ENCODE assay signal across 30 mouse cellular contexts in genomic region chr10:99126225-99126624, GRCm38 (mm10). TPM values are rescaled to one million over a fixed set of nuclear protein-coding genes. Genes with fewer than 3 reads are reported as not detected.
A peak's percentile ranks its signal among the peaks of the same experiment; 100 is the strongest.
DNase-seq lines count a peak whose midpoint lies in the region; TF ChIP-seq lines count a peak whose summit lies in the region.
"Had no signal": no experiment of that assay in that cellular context is flagged by ENCODE, and none has a peak within 500 bp of the region (broad histone marks: within the 10 kb centered on the region; RNA-seq: fewer than 3 reads in every experiment).

Gene Phxr2, minus strand, starts transcription at chr10:99126325.

- TF ChIP-seq POLR2A in thymus, adult 2 months (IDR thresholded peaks at IDR 0.05; ENCODE audit: control insufficient read depth, extremely low read depth, insufficient read depth, low read length, poor library complexity) = no peak

- WGBS in heart, embryonic 10.5 days = 80% methylated on average over 4 of the region's 4 CpGs
- WGBS in thymus, adult 2 months = 93% methylated on average over 4 of the region's 4 CpGs
- 91% methylated on average over 4 of the region's 4 CpGs for WGBS in limb, embryonic 10.5 days

- no peak within 1 kb of the TSS for H3K27ac ChIP-seq in heart, embryonic 10.5 days
- H3K27ac ChIP-seq in thymus, adult 2 months (ENCODE audit: control insufficient read depth, insufficient read depth, low read length) = peak within 1 kb of the TSS; percentile 79
- peak within 1 kb of the TSS; percentile 36; the same call in 1 of the 2 replicates for H3K27ac ChIP-seq in limb, embryonic 10.5 days
- no peak within 1 kb of the TSS for H3K27ac ChIP-seq in left cerebral cortex, adult 2 months
- H3K27ac ChIP-seq: embryonic facial prominence, embryonic 10.5 days; heart, adult 2 months; liver, embryonic 14.5 days; lung, embryonic 15.5 days had no signal

- peak; percentile 31 for DNase-seq in heart, embryonic 10.5 days (ENCODE audit: low spot score)
- DNase-seq in heart, postnatal 36 days = no peak
- no peak for DNase-seq in thymus, adult 2 months
- DNase-seq in thymus, postnatal 0 days (ENCODE audit: low spot score) = no peak
- no peak for DNase-seq in limb, embryonic 10.5 days (ENCODE audit: low spot score)
- DNase-seq in left cerebral cortex, postnatal 36 days (ENCODE audit: low spot score in 2 of 2) = no peak
- no peak for DNase-seq in left cerebral cortex, adult 2 months (ENCODE audit: extremely low spot score in 1 of 2, low spot score in 2 of 2)
- no peak for DNase-seq in embryo, embryonic 10 days (ENCODE audit: low spot score)
- DNase-seq: adrenal gland, adult 2 months; cerebellum, adult 9-10 months; gastrocnemius, postnatal 36 days; kidney, adult 11 months had no signal

- TF ChIP-seq CTCF in thymus, adult 2 months (IDR thresholded peaks at IDR 0.05; ENCODE audit: borderline replicate concordance, control insufficient read depth, extremely low read depth, insufficient read depth, low read length, poor library complexity) = no peak
- TF ChIP-seq CTCF in left cerebral cortex, adult 2 months (IDR thresholded peaks at IDR 0.05) = no peak

- H3K27me3 ChIP-seq in heart, embryonic 10.5 days (ENCODE audit: insufficient read depth, poor library complexity, severe bottlenecking) = no peaks in the 10 kb centered on the region
- H3K27me3 ChIP-seq in thymus, adult 2 months (ENCODE audit: control insufficient read depth, insufficient read depth, low read length) = no peaks in the 10 kb centered on the region
- no peaks in the 10 kb centered on the region for H3K27me3 ChIP-seq in limb, embryonic 10.5 days (ENCODE audit: low read depth, poor library complexity, severe bottlenecking)
- H3K27me3 ChIP-seq: lung, embryonic 15.5 days had no signal

- H3K36me3 ChIP-seq in heart, embryonic 10.5 days = peaks cover 8% of the 10 kb centered on the region; the same call in 1 of the 2 replicates
- no peaks in the 10 kb centered on the region for H3K36me3 ChIP-seq in thymus, adult 2 months (ENCODE audit: control insufficient read depth, insufficient read depth, low read length)
- H3K36me3 ChIP-seq in limb, embryonic 10.5 days = peaks cover 51% of the 10 kb centered on the region
- H3K36me3 ChIP-seq: lung, embryonic 15.5 days had no signal

- intact Hi-C loops in heart, postnatal 36 days (cut with DNase I) = no loop called here
- intact Hi-C loops in left cerebral cortex, postnatal 36 days (cut with DNase I) = no loop called here
- intact Hi-C loops in left cerebral cortex, adult 2 months (cut with DNase I) = no loop called here

- H3K4me3 ChIP-seq in heart, embryonic 10.5 days = no peak within 1 kb of the TSS
- H3K4me3 ChIP-seq in thymus, adult 2 months (ENCODE audit: control insufficient read depth, insufficient read depth, low read length) = no peak within 1 kb of the TSS
- H3K4me3 ChIP-seq in limb, embryonic 10.5 days = no peak within 1 kb of the TSS
- H3K4me3 ChIP-seq in left cerebral cortex, adult 2 months = no peak within 1 kb of the TSS
- H3K4me3 ChIP-seq: embryonic facial prominence, embryonic 10.5 days; heart, adult 2 months; lung, embryonic 15.5 days had no signal

- H3K4me1 ChIP-seq in heart, embryonic 10.5 days = peaks cover 10% of the 10 kb centered on the region
- H3K4me1 ChIP-seq in thymus, adult 2 months (replicated peaks; ENCODE audit: control insufficient read depth, insufficient read depth, low read length) = peaks cover 41% of the 10 kb centered on the region
- H3K4me1 ChIP-seq in limb, embryonic 10.5 days = peaks cover 15% of the 10 kb centered on the region; the same call in 1 of the 2 replicates

- H3K9me3 ChIP-seq in heart, embryonic 10.5 days = no peaks in the 10 kb centered on the region
- no peaks in the 10 kb centered on the region for H3K9me3 ChIP-seq in limb, embryonic 10.5 days (replicated peaks)
- H3K9me3 ChIP-seq: embryonic facial prominence, embryonic 10.5 days; lung, embryonic 15.5 days had no signal

RNA-seq across cellular contexts. Expression of gene Phxr2, which starts in this region (rescaled TPM):
- polyA plus RNA-seq in heart, embryonic 10.5 days (2016; fragmentation: Nextera tagmentation; extraction: Ambion mirVana) = not detected in 2 replicates
- not detected for total RNA-seq in heart, postnatal 36 days (2021)
- polyA plus RNA-seq in thymus, adult 2 months (2012; rRNA removed) = 0.57 and 0.74 TPM in 2 replicates
- 0.43 and 0.50 TPM in 2 replicates for polyA plus RNA-seq in thymus, postnatal 0 days (2015; fragmentation: Nextera tagmentation; extraction: Ambion mirVana)
- 0.20 TPM in 1 of 2 replicates, not detected in the other for polyA plus RNA-seq in limb, embryonic 10.5 days (2016; fragmentation: Nextera tagmentation; extraction: Ambion mirVana)
- not detected for total RNA-seq in left cerebral cortex, postnatal 36 days (2021)
- total RNA-seq in left cerebral cortex, adult 2 months (2021) = not detected
- total RNA-seq: adrenal gland, adult 2 months; common myeloid progenitor, adult 5-6 weeks; ES-E14; gastrocnemius, adult 18-20 months; gastrocnemius, postnatal 36 days; heart, adult 2 months; hematopoietic stem cell, adult 5-6 weeks; layer of hippocampus, adult 18-20 months; layer of hippocampus, postnatal 25 days; left cerebral cortex, postnatal 14 days; midbrain, postnatal 0 days had no signal
- polyA plus RNA-seq: adrenal gland, adult 2 months; heart, adult 2 months; heart, embryonic 14.5 days; kidney, embryonic 16.5 days; limb, embryonic 14.5 days; liver, embryonic 14.5 days; lung, embryonic 15.5 days; midbrain, embryonic 11.5 days; midbrain, postnatal 0 days; neural tube, embryonic 14.5 days; testis, adult 2 months had no signal

Comparison
In these comparisons a context has a peak if more than half of its experiments do, and no peak if none do; other contexts are left out.
1. Peak in DNase-seq in heart, embryonic 10.5 days; RNA of the gene not detected or under 1 TPM.
2. H3K27ac ChIP-seq: peak in thymus, adult 2 months (single experiment) and limb, embryonic 10.5 days (single experiment); none in heart, embryonic 10.5 days (single experiment) and left cerebral cortex, adult 2 months (single experiment).